In the genomic region with DNA sequence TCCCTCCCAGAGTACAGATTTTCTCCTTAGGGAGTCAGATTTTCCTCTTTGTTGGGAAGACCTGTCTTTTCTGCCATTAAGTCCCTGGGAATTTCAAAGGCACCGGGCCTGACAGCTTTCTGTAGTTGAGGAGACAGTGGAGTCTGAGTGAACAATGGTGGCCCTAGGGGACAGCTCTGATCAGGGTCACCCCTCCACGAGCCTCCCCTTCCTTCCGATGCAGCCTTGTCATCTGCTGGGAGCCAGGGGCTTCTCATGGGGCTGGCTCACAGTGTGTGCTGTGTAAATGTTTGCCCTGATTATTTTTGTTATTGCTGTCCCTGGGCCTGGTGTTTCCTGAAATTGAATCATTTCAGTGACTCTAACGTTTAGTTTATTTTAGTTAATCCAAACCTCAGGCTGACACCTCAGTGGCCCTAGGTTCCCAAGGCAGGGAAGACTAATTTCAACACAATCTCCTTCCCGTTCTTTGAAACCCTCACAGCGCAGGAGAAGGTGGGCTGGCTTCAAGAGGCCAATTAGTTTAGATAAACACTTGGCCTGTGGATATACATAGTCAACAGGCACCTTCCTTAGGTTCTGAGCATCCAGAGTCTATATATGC, we compare ENCODE assay signal across 30 mouse cellular contexts. TPM values are rescaled to one million over a fixed set of nuclear protein-coding genes. Genes with fewer than 3 reads are reported as not detected.
DNase-seq lines count a peak whose midpoint lies in the region; ATAC-seq lines count a peak whose summit lies in the region.
"Had no signal": no experiment of that assay in that cellular context is flagged by ENCODE, and none has a peak within 500 bp of the region (broad histone marks: within the 10 kb centered on the region; RNA-seq: fewer than 3 reads in every experiment).

No protein-coding gene starts in this region.

- H3K4me1 ChIP-seq in heart, embryonic 15.5 days (replicated peaks), result no peaks in the 10 kb centered on the region; the same call in 1 of the 2 replicates
- no peaks in the 10 kb centered on the region for H3K4me1 ChIP-seq in heart, embryonic 10.5 days
- no peaks in the 10 kb centered on the region for H3K4me1 ChIP-seq in lung, embryonic 16.5 days (replicated peaks; ENCODE audit: control insufficient read depth, insufficient read depth, low read length)
- H3K4me1 ChIP-seq: embryonic facial prominence, embryonic 10.5 days; hindbrain, embryonic 13.5 days; limb, embryonic 10.5 days; liver, embryonic 13.5 days; neural tube, embryonic 15.5 days had no signal

- no peaks in the 10 kb centered on the region for H3K36me3 ChIP-seq in heart, embryonic 15.5 days
- H3K36me3 ChIP-seq in heart, embryonic 10.5 days, result no peaks in the 10 kb centered on the region
- H3K36me3 ChIP-seq in lung, embryonic 16.5 days (ENCODE audit: control insufficient read depth, insufficient read depth, low read length), result no peaks in the 10 kb centered on the region
- H3K36me3 ChIP-seq: embryonic facial prominence, embryonic 10.5 days; embryonic facial prominence, embryonic 15.5 days; forebrain, embryonic 12.5 days; hindbrain, embryonic 13.5 days; limb, embryonic 10.5 days; limb, embryonic 15.5 days; liver, embryonic 13.5 days; neural tube, embryonic 15.5 days had no signal

- H3K4me3 ChIP-seq in heart, embryonic 15.5 days, result no peak overlapping the region
- H3K4me3 ChIP-seq in heart, embryonic 10.5 days, result no peak overlapping the region
- no peak overlapping the region for H3K4me3 ChIP-seq in lung, embryonic 16.5 days (ENCODE audit: low read length)
- H3K4me3 ChIP-seq: embryonic facial prominence, embryonic 10.5 days; embryonic facial prominence, embryonic 15.5 days; forebrain, embryonic 12.5 days; hindbrain, embryonic 13.5 days; limb, embryonic 10.5 days; limb, embryonic 15.5 days; liver, embryonic 13.5 days; neural tube, embryonic 15.5 days had no signal

- no peaks in the 10 kb centered on the region for H3K27me3 ChIP-seq in heart, embryonic 15.5 days
- H3K27me3 ChIP-seq in heart, embryonic 10.5 days (ENCODE audit: insufficient read depth, poor library complexity, severe bottlenecking), result 0 out of 2 replicates have a peak, but pooled peaks cover 14% of the 10 kb centered on the region
- H3K27me3 ChIP-seq in lung, embryonic 16.5 days (ENCODE audit: control insufficient read depth, insufficient read depth, low read depth, low read length), result no peaks in the 10 kb centered on the region
- H3K27me3 ChIP-seq: embryonic facial prominence, embryonic 15.5 days; forebrain, embryonic 12.5 days; hindbrain, embryonic 13.5 days; limb, embryonic 15.5 days; liver, embryonic 13.5 days; neural tube, embryonic 15.5 days had no signal

- whole genome bisulfite sequencing in heart, embryonic 15.5 days, result 47% methylated on average over 6 of the region's 6 CpGs
- 49% methylated on average over 6 of the region's 6 CpGs for WGBS in heart, embryonic 10.5 days
- 20% methylated on average over 6 of the region's 6 CpGs for WGBS in lung, embryonic 16.5 days

- ATAC-seq in heart, embryonic 15.5 days (replicated peaks; ENCODE audit: insufficient number of reproducible peaks, insufficient read depth, low FRiP score, low read depth), result 0 out of 2 replicates have a peak, but pooled peaks have one; percentile 48
- peak; percentile 85 for ATAC-seq in lung, embryonic 16.5 days (ENCODE audit: low read depth)
- ATAC-seq: CD4-positive, CD25-positive, alpha-beta regulatory T cell, adult 4 months; forebrain, postnatal 0 days; intestine, embryonic 16.5 days had no signal

- no peaks in the 10 kb centered on the region for H3K9me3 ChIP-seq in heart, embryonic 15.5 days (replicated peaks)
- H3K9me3 ChIP-seq in heart, embryonic 10.5 days, result no peaks in the 10 kb centered on the region
- H3K9me3 ChIP-seq in lung, embryonic 16.5 days (ENCODE audit: control insufficient read depth, low read length), result no peaks in the 10 kb centered on the region
- H3K9me3 ChIP-seq: embryonic facial prominence, embryonic 10.5 days; embryonic facial prominence, embryonic 15.5 days; forebrain, embryonic 12.5 days; hindbrain, embryonic 13.5 days; limb, embryonic 10.5 days; limb, embryonic 15.5 days; liver, embryonic 13.5 days; neural tube, embryonic 15.5 days had no signal

- no peak for DNase-seq in heart, embryonic 10.5 days (ENCODE audit: low spot score)
- no peak for DNase-seq in lung, postnatal 36 days
- DNase-seq in retina, postnatal 1 day, result peak; percentile 19
- no peak for DNase-seq in retina, embryonic 14.5 days (ENCODE audit: low spot score)
- peak; percentile 29 to 61 for DNase-seq in lung, postnatal 4 days
- DNase-seq: adrenal gland, postnatal 25 days; cerebellum, adult 2 months; cerebellum, postnatal 14 days; forebrain, postnatal 0 days; heart, postnatal 36 days; kidney, adult 9 months; kidney, postnatal 14 days; layer of hippocampus, adult 9-11 months; liver, embryonic 13.5 days; right cerebral cortex, adult 18-20 months; spleen, adult 18-20 months; thymus, adult 2 months; thymus, postnatal 36 days had no signal

- no peak overlapping the region for H3K4me2 ChIP-seq in heart, embryonic 15.5 days
- no peak overlapping the region for H3K4me2 ChIP-seq in lung, embryonic 16.5 days (ENCODE audit: low read depth, low read length)
- H3K4me2 ChIP-seq: embryonic facial prominence, embryonic 15.5 days; forebrain, embryonic 12.5 days; hindbrain, embryonic 13.5 days; limb, embryonic 15.5 days; liver, embryonic 13.5 days; neural tube, embryonic 15.5 days had no signal

- no peak overlapping the region for H3K27ac ChIP-seq in heart, embryonic 15.5 days
- H3K27ac ChIP-seq in heart, embryonic 10.5 days, result no peak overlapping the region
- peak overlapping the region; percentile 15; the same call in 1 of the 2 replicates for H3K27ac ChIP-seq in lung, embryonic 16.5 days (ENCODE audit: low read length)
- H3K27ac ChIP-seq: embryonic facial prominence, embryonic 10.5 days; embryonic facial prominence, embryonic 15.5 days; forebrain, embryonic 12.5 days; hindbrain, embryonic 13.5 days; limb, embryonic 10.5 days; limb, embryonic 15.5 days; liver, embryonic 13.5 days; macrophage; neural tube, embryonic 15.5 days had no signal

- no peak overlapping the region for H3K9ac ChIP-seq in heart, embryonic 15.5 days
- H3K9ac ChIP-seq in lung, embryonic 16.5 days (ENCODE audit: low read length), result no peak overlapping the region
- H3K9ac ChIP-seq: embryonic facial prominence, embryonic 15.5 days; forebrain, embryonic 12.5 days; forebrain, postnatal 0 days; hindbrain, embryonic 13.5 days; limb, embryonic 15.5 days; liver, embryonic 13.5 days; neural tube, embryonic 15.5 days had no signal

RNA-seq across cellular contexts. Expression of gene Col15a1, which starts 23.8 kb away (rescaled TPM):
- 12.9 and 15.0 TPM in 2 replicates for polyA plus RNA-seq in heart, embryonic 15.5 days (2015; fragmentation: Nextera tagmentation; extraction: Ambion mirVana)
- 1.1 and 1.5 TPM in 2 replicates for polyA plus RNA-seq in heart, embryonic 10.5 days (2016; fragmentation: Nextera tagmentation; extraction: Ambion mirVana)
- 31.0 TPM in 2 replicates for polyA plus RNA-seq in lung, embryonic 16.5 days (2015; fragmentation: Nextera tagmentation; extraction: Ambion mirVana)

Comparison
In these comparisons a context has a peak if more than half of its experiments do, and no peak if none do; other contexts are left out.
1. DNase-seq: peak in retina, postnatal 1 day (single experiment) and lung, postnatal 4 days (2 of 2); none in heart, embryonic 10.5 days (single experiment), lung, postnatal 36 days (single experiment) and retina, embryonic 14.5 days (single experiment).